Mouse (Mus musculus): ENCODE data around the gene Ift27.

DNA sequence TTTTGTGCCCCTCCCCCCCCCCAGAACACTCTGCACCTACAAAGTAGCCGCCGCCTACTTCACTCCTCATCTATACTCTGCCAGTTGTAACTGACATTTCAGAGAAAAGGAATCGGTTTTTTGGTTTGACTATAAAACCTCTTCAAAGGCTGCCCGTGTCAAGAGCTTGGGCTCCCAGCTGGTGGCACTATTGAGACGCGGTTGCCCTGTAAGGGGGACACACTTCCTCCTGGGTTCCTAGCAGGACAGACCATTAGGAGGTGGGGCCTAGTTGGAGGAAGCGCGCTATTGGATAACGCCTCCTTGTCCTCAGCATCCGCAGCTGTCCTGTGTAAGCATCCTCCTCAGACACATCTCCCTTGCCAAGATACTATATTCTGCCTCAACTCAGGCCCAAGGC, 10.9 kb upstream of the Ift27 start:
- TF ChIP-seq CTCF (IDR thresholded peaks at IDR 0.05) (peak; percentile 64), EP300 (IDR thresholded peaks at IDR 0.05) (no peak)
